Mouse (Mus musculus): Measurements from ENCODE around the gene Kcnma1. TPM values are rescaled to one million over a fixed set of nuclear protein-coding genes. Genes with fewer than 3 reads are reported as not detected.

Gene Kcnma1
- polyA plus RNA-seq, 1 experiment, result 3.0 TPM

GRCm38 (mm10) chr14:23529229-23529628 is 485.1 kb downstream of the Kcnma1 start:
- Histone ChIP-seq H3K27ac (ENCODE audit: control insufficient read depth, insufficient read depth, low read depth, low read length) (no peak overlapping the region), H3K4me3 (ENCODE audit: control insufficient read depth, low read depth, low read length) (no peak overlapping the region), H3K36me3 (ENCODE audit: control insufficient read depth, insufficient read depth, low read length) (no peaks in the 10 kb centered on the region), H3K4me1 (ENCODE audit: control insufficient read depth, insufficient read depth, low read length) (no peaks in the 10 kb centered on the region), H3K27me3 (ENCODE audit: control insufficient read depth, insufficient read depth, low read length) (no peaks in the 10 kb centered on the region)
- TF ChIP-seq POLR2A (IDR thresholded peaks at IDR 0.05; ENCODE audit: control insufficient read depth, low read depth, low read length) (no peak), CTCF (IDR thresholded peaks at IDR 0.05; ENCODE audit: control insufficient read depth, insufficient read depth, insufficient replicate concordance, low read depth, low read length) (no peak)

- TF ChIP-seq POLR2A (IDR thresholded peaks at IDR 0.05; ENCODE audit: control insufficient read depth, low read depth, low read length) (no peak), CTCF (IDR thresholded peaks at IDR 0.05; ENCODE audit: control insufficient read depth, insufficient read depth, insufficient replicate concordance, low read depth, low read length) (no peak)
- no peak overlapping the region for H3K4me3 ChIP-seq (ENCODE audit: control insufficient read depth, low read depth, low read length)
- H3K27me3 ChIP-seq (ENCODE audit: control insufficient read depth, insufficient read depth, low read length), result no peaks in the 10 kb centered on the region
- no peak overlapping the region for H3K27ac ChIP-seq (ENCODE audit: control insufficient read depth, insufficient read depth, low read depth, low read length)
- no peaks in the 10 kb centered on the region for H3K36me3 ChIP-seq (ENCODE audit: control insufficient read depth, insufficient read depth, low read length)
- no peaks in the 10 kb centered on the region for H3K4me1 ChIP-seq (ENCODE audit: control insufficient read depth, insufficient read depth, low read length)
These were observed 488.4 kb downstream of the Kcnma1 start for GRCm38 (mm10) chr14:23525910-23526309.

GRCm38 (mm10) chr14:23523825-23524491 is 490.3 kb downstream of the Kcnma1 start:
- Histone ChIP-seq H3K4me1 (ENCODE audit: control insufficient read depth, insufficient read depth, low read length) (no peaks in the 10 kb centered on the region), H3K27ac (ENCODE audit: control insufficient read depth, insufficient read depth, low read depth, low read length) (no peak overlapping the region), H3K36me3 (ENCODE audit: control insufficient read depth, insufficient read depth, low read length) (no peaks in the 10 kb centered on the region), H3K4me3 (ENCODE audit: control insufficient read depth, low read depth, low read length) (no peak overlapping the region), H3K27me3 (ENCODE audit: control insufficient read depth, insufficient read depth, low read length) (no peaks in the 10 kb centered on the region)
- no peak for TF ChIP-seq CTCF (IDR thresholded peaks at IDR 0.05; ENCODE audit: control insufficient read depth, insufficient read depth, insufficient replicate concordance, low read depth, low read length)
- TF ChIP-seq POLR2A (IDR thresholded peaks at IDR 0.05; ENCODE audit: control insufficient read depth, low read depth, low read length), result no peak

GRCm38 (mm10) chr14:23522606-23523159 is 491.6 kb downstream of the Kcnma1 start:
- Histone ChIP-seq H3K27me3 (ENCODE audit: control insufficient read depth, insufficient read depth, low read length) (no peaks in the 10 kb centered on the region), H3K4me1 (ENCODE audit: control insufficient read depth, insufficient read depth, low read length) (no peaks in the 10 kb centered on the region), H3K36me3 (ENCODE audit: control insufficient read depth, insufficient read depth, low read length) (no peaks in the 10 kb centered on the region), H3K27ac (ENCODE audit: control insufficient read depth, insufficient read depth, low read depth, low read length) (no peak overlapping the region), H3K4me3 (ENCODE audit: control insufficient read depth, low read depth, low read length) (no peak overlapping the region)
- TF ChIP-seq CTCF (IDR thresholded peaks at IDR 0.05; ENCODE audit: control insufficient read depth, insufficient read depth, insufficient replicate concordance, low read depth, low read length), result no peak
- no peak for TF ChIP-seq POLR2A (IDR thresholded peaks at IDR 0.05; ENCODE audit: control insufficient read depth, low read depth, low read length)

GRCm38 (mm10) chr14:23521080-23521684 is 493.1 kb downstream of the Kcnma1 start:
- no peaks in the 10 kb centered on the region for H3K27me3 ChIP-seq (ENCODE audit: control insufficient read depth, insufficient read depth, low read length)
- no peak overlapping the region for H3K4me3 ChIP-seq (ENCODE audit: control insufficient read depth, low read depth, low read length)
- H3K36me3 ChIP-seq (ENCODE audit: control insufficient read depth, insufficient read depth, low read length), result no peaks in the 10 kb centered on the region
- TF ChIP-seq CTCF (IDR thresholded peaks at IDR 0.05; ENCODE audit: control insufficient read depth, insufficient read depth, insufficient replicate concordance, low read depth, low read length) (no peak), POLR2A (IDR thresholded peaks at IDR 0.05; ENCODE audit: control insufficient read depth, low read depth, low read length) (no peak)
- no peaks in the 10 kb centered on the region for H3K4me1 ChIP-seq (ENCODE audit: control insufficient read depth, insufficient read depth, low read length)
- H3K27ac ChIP-seq (ENCODE audit: control insufficient read depth, insufficient read depth, low read depth, low read length), result no peak overlapping the region

- TF ChIP-seq POLR2A (IDR thresholded peaks at IDR 0.05; ENCODE audit: control insufficient read depth, low read depth, low read length) (no peak), CTCF (IDR thresholded peaks at IDR 0.05; ENCODE audit: control insufficient read depth, insufficient read depth, insufficient replicate concordance, low read depth, low read length) (no peak)
- H3K4me3 ChIP-seq (ENCODE audit: control insufficient read depth, low read depth, low read length), result no peak overlapping the region
- no peaks in the 10 kb centered on the region for H3K36me3 ChIP-seq (ENCODE audit: control insufficient read depth, insufficient read depth, low read length)
- no peaks in the 10 kb centered on the region for H3K4me1 ChIP-seq (ENCODE audit: control insufficient read depth, insufficient read depth, low read length)
- no peaks in the 10 kb centered on the region for H3K27me3 ChIP-seq (ENCODE audit: control insufficient read depth, insufficient read depth, low read length)
- no peak overlapping the region for H3K27ac ChIP-seq (ENCODE audit: control insufficient read depth, insufficient read depth, low read depth, low read length)
These were observed 496.9 kb downstream of the Kcnma1 start for GRCm38 (mm10) chr14:23517374-23517773.

GRCm38 (mm10) chr14:23509792-23510191 is 504.5 kb downstream of the Kcnma1 start:
- no peaks in the 10 kb centered on the region for H3K4me1 ChIP-seq (ENCODE audit: control insufficient read depth, insufficient read depth, low read length)
- no peak for TF ChIP-seq POLR2A (IDR thresholded peaks at IDR 0.05; ENCODE audit: control insufficient read depth, low read depth, low read length)
- no peak for TF ChIP-seq CTCF (IDR thresholded peaks at IDR 0.05; ENCODE audit: control insufficient read depth, insufficient read depth, insufficient replicate concordance, low read depth, low read length)
- H3K36me3 ChIP-seq (ENCODE audit: control insufficient read depth, insufficient read depth, low read length), result no peaks in the 10 kb centered on the region
- no peak overlapping the region for H3K4me3 ChIP-seq (ENCODE audit: control insufficient read depth, low read depth, low read length)
- H3K27me3 ChIP-seq (ENCODE audit: control insufficient read depth, insufficient read depth, low read length), result no peaks in the 10 kb centered on the region
- no peak overlapping the region for H3K27ac ChIP-seq (ENCODE audit: control insufficient read depth, insufficient read depth, low read depth, low read length)

Measured in testis, adult 2 months (tissue).